Mouse (Mus musculus) stomach, postnatal 0 days (tissue): ENCODE measurements around the gene Ipmk.

ENCODE experiments used
- CTCF ChIP-seq: IDR thresholded peaks from 2 replicates; pipeline ENCODE4 v1.5.1; 2016; ENCODE audit warnings: antibody characterized with exemption, low read depth, mild to moderate bottlenecking, moderate library complexity
- EP300 ChIP-seq: optimal IDR thresholded peaks from 2 replicates; pipeline ENCODE3; 2016; ENCODE audit warnings: antibody characterized with exemption

GRCm38 (mm10) chr10:71300161-71300560 is 47.4 kb upstream of the Ipmk start:
- TF ChIP-seq EP300 = no peak
- TF ChIP-seq CTCF = no peak
